Mouse (Mus musculus) stomach, embryonic 14.5 days (tissue): ENCODE results near the gene Ptprg. TPM values are rescaled to one million over a fixed set of nuclear protein-coding genes. Genes with fewer than 3 reads are reported as not detected.

Experiments used
- ATAC-seq: fragments of 200-750 bp; cut with Nextera tagmentation; 2 replicates; pipeline ENCODE4 v1.8.0; 2017; ENCODE audit warnings: low read depth, moderate TSS enrichment; ENCODE audit not compliant: insufficient number of reproducible peaks, insufficient read depth, low FRiP score
- H3K27ac ChIP-seq: fragments of 300-500 bp; sonication (generic); 2 replicates; pipeline ENCODE4 v1.5.1; 2014; ENCODE audit warnings: mild to moderate bottlenecking, low read length, moderate library complexity, mixed read lengths
- H3K27me3 ChIP-seq: fragments of 300-500 bp; sonication (generic); 2 replicates; pipeline ENCODE4 v1.6.1; 2014; ENCODE audit warnings: low read length, control low read depth, mixed read lengths; ENCODE audit not compliant: control insufficient read depth, insufficient read depth
- H3K36me3 ChIP-seq: fragments of 300-500 bp; sonication (generic); 2 replicates; pipeline ENCODE4 v1.6.1; 2014; ENCODE audit warnings: mild to moderate bottlenecking, control low read depth, low read length, moderate library complexity, mixed read lengths; ENCODE audit not compliant: control insufficient read depth, insufficient read depth
- H3K4me1 ChIP-seq: fragments of 300-500 bp; sonication (generic); 2 replicates; pipeline ENCODE4 v1.6.1; 2014; ENCODE audit warnings: low read length, control low read depth, mixed read lengths; ENCODE audit not compliant: control insufficient read depth, insufficient read depth
- H3K4me2 ChIP-seq: fragments of 300-500 bp; sonication (generic); replicated peaks from 2 replicates; pipeline ENCODE4 v1.6.1; 2014; ENCODE audit warnings: low read depth, low read length, control low read depth
- H3K4me3 ChIP-seq: fragments of 300-500 bp; sonication (generic); 2 replicates; pipeline ENCODE4 v1.5.1; 2014; ENCODE audit warnings: low read depth, low read length, control low read depth
- H3K9ac ChIP-seq: fragments of 300-500 bp; sonication (generic); replicated peaks from 2 replicates; pipeline ENCODE4 v1.6.1; 2014; ENCODE audit warnings: low read depth, mild to moderate bottlenecking, control low read depth, low read length, moderate library complexity, mixed read lengths
- H3K9me3 ChIP-seq: fragments of 300-500 bp; sonication (generic); 2 replicates; pipeline ENCODE4 v1.6.1; 2016; ENCODE audit warnings: low read depth, low read length, control low read depth; ENCODE audit not compliant: control insufficient read depth
- WGBS: fragments of 180-500 bp; shearing (Covaris S2); extraction: QIAGEN DNeasy Blood & Tissue Kit; methylation state at CpG from one replicate; pipeline ENCODE4 v1.1.7; 2014; 5-methylcytosine and 5-hydroxymethylcytosine counted together
- polyA plus RNA-seq: library from polyadenylated mRNA; unstranded; fragments of >200 nt; fragmentation: Nextera tagmentation; extraction: Ambion mirVana; gene quantifications from 2 replicates; pipeline ENCODE4 v1.2.1, GENCODE M21; 2014

Ptprg gene
- 29.2 and 31.3 TPM in 2 replicates for polyA plus RNA-seq

- under 1% methylated on average over 40 of the region's 40 CpGs for WGBS
- Histone ChIP-seq H3K9ac (peak within 1 kb of the TSS; percentile 85), H3K4me1 (peaks cover 17% of the 10 kb centered on the region), H3K4me3 (peak within 1 kb of the TSS; percentile 84), H3K36me3 (no peaks in the 10 kb centered on the region), H3K4me2 (peak within 1 kb of the TSS; percentile 98), H3K9me3 (no peaks in the 10 kb centered on the region), H3K27me3 (no peaks in the 10 kb centered on the region), H3K27ac (peak within 1 kb of the TSS; percentile 98)
- ATAC-seq = peak; percentile 87
Observed at GRCm38 (mm10) chr14:11553273-11553665, at the start of gene Ptprg. Gene Ptprg, plus strand, starts transcription at chr14:11553532.

GRCm38 (mm10) chr14:11503803-11504365 lies 49.4 kb upstream of the Ptprg start:
- no peak; the same call in 1 of the 2 replicates for ATAC-seq
- Histone ChIP-seq H3K9me3 (no peaks in the 10 kb centered on the region), H3K4me2 (no peak overlapping the region), H3K27ac (no peak overlapping the region), H3K4me1 (no peaks in the 10 kb centered on the region), H3K4me3 (no peak overlapping the region), H3K27me3 (no peaks in the 10 kb centered on the region), H3K9ac (no peak overlapping the region), H3K36me3 (no peaks in the 10 kb centered on the region)
- 64% methylated on average over 7 of the region's 7 CpGs for whole genome bisulfite sequencing

GRCm38 (mm10) chr14:11510173-11510572 lies 43.2 kb upstream of the Ptprg start:
- 66% methylated on average over 1 of the region's 1 CpGs for WGBS

GRCm38 (mm10) chr14:11519171-11519570 lies 34.2 kb upstream of the Ptprg start:
- no peaks in the 10 kb centered on the region for H3K27me3 ChIP-seq
- no peak overlapping the region for H3K9ac ChIP-seq
- H3K4me1 ChIP-seq = no peaks in the 10 kb centered on the region
- H3K27ac ChIP-seq = no peak overlapping the region
- no peak for ATAC-seq
- no peak overlapping the region for H3K4me2 ChIP-seq
- no peaks in the 10 kb centered on the region for H3K36me3 ChIP-seq
- H3K9me3 ChIP-seq = no peaks in the 10 kb centered on the region
- 89% methylated on average over 2 of the region's 2 CpGs for WGBS
- no peak overlapping the region for H3K4me3 ChIP-seq

More at GRCm38 (mm10) chr14:11510173-11510572, 43.2 kb upstream of the Ptprg start:
- no peaks in the 10 kb centered on the region for H3K27me3 ChIP-seq
- no peak overlapping the region for H3K4me2 ChIP-seq
- ATAC-seq = no peak
- no peak overlapping the region for H3K4me3 ChIP-seq
- H3K4me1 ChIP-seq = no peaks in the 10 kb centered on the region
- H3K27ac ChIP-seq = no peak overlapping the region
- no peaks in the 10 kb centered on the region for H3K9me3 ChIP-seq
- H3K36me3 ChIP-seq = no peaks in the 10 kb centered on the region
- H3K9ac ChIP-seq = no peak overlapping the region

GRCm38 (mm10) chr14:11523052-11523451 lies 30.3 kb upstream of the Ptprg start:
- no peaks in the 10 kb centered on the region for H3K4me1 ChIP-seq
- no peak overlapping the region for H3K4me2 ChIP-seq
- H3K27ac ChIP-seq = no peak overlapping the region
- no peak overlapping the region for H3K9ac ChIP-seq
- H3K4me3 ChIP-seq = no peak overlapping the region
- H3K27me3 ChIP-seq = no peaks in the 10 kb centered on the region
- ATAC-seq = no peak
- WGBS = 72% methylated on average over 3 of the region's 3 CpGs
- H3K36me3 ChIP-seq = no peaks in the 10 kb centered on the region
- H3K9me3 ChIP-seq = no peaks in the 10 kb centered on the region

GRCm38 (mm10) chr14:11529591-11529990 lies 23.7 kb upstream of the Ptprg start:
- Histone ChIP-seq H3K9ac (no peak overlapping the region), H3K27ac (no peak overlapping the region), H3K36me3 (no peaks in the 10 kb centered on the region), H3K4me1 (no peaks in the 10 kb centered on the region), H3K27me3 (no peaks in the 10 kb centered on the region), H3K9me3 (no peaks in the 10 kb centered on the region), H3K4me3 (no peak overlapping the region), H3K4me2 (no peak overlapping the region)
- WGBS = 88% methylated on average over 4 of the region's 4 CpGs
- no peak for ATAC-seq

- WGBS = 68% methylated on average over 1 of the region's 1 CpGs
- Histone ChIP-seq H3K27me3 (no peaks in the 10 kb centered on the region), H3K9me3 (no peaks in the 10 kb centered on the region), H3K9ac (no peak overlapping the region), H3K4me3 (no peak overlapping the region), H3K4me1 (no peaks in the 10 kb centered on the region), H3K4me2 (no peak overlapping the region), H3K27ac (no peak overlapping the region), H3K36me3 (no peaks in the 10 kb centered on the region)
- ATAC-seq = no peak
Observed at GRCm38 (mm10) chr14:11534456-11534855, 18.9 kb upstream of the Ptprg start.

- Histone ChIP-seq H3K4me1 (no peaks in the 10 kb centered on the region), H3K27me3 (no peaks in the 10 kb centered on the region), H3K9me3 (no peaks in the 10 kb centered on the region), H3K4me2 (no peak overlapping the region), H3K36me3 (no peaks in the 10 kb centered on the region), H3K27ac (no peak overlapping the region), H3K4me3 (no peak overlapping the region), H3K9ac (no peak overlapping the region)
- WGBS = 84% methylated on average over 5 of the region's 5 CpGs
- ATAC-seq = no peak
Observed at GRCm38 (mm10) chr14:11536121-11536520, 17.2 kb upstream of the Ptprg start.

GRCm38 (mm10) chr14:11551892-11552291 lies 1.4 kb upstream of the Ptprg start:
- Histone ChIP-seq H3K9ac (no peak overlapping the region), H3K36me3 (no peaks in the 10 kb centered on the region), H3K9me3 (no peaks in the 10 kb centered on the region), H3K4me3 (peak overlapping the region; percentile 84), H3K27me3 (no peaks in the 10 kb centered on the region), H3K4me2 (peak overlapping the region; percentile 98), H3K27ac (no peak overlapping the region; the same call in 1 of the 2 replicates), H3K4me1 (peaks cover 15% of the 10 kb centered on the region)
- ATAC-seq = no peak
- 18% methylated on average over 11 of the region's 11 CpGs for WGBS
